Mouse (Mus musculus) intestine, postnatal 0 days (tissue): ENCODE measurements around the gene Wdfy4. TPM values are rescaled to one million over a fixed set of nuclear protein-coding genes. Genes with fewer than 3 reads are reported as not detected.

Source experiments
- ATAC-seq: fragments of 200-750 bp; cut with Nextera tagmentation; 2 replicates; pipeline ENCODE4 v1.8.0; 2017; ENCODE audit warnings: mild to moderate bottlenecking, moderate TSS enrichment, moderate library complexity
- H3K27ac ChIP-seq: fragments of 300-500 bp; sonication (generic); 2 replicates; pipeline ENCODE4 v1.5.1; 2014; ENCODE audit warnings: mild to moderate bottlenecking, low read depth, low read length, moderate library complexity
- H3K27me3 ChIP-seq: fragments of 300-500 bp; sonication (generic); replicated peaks from 2 replicates; pipeline ENCODE4 v1.6.1; 2014; ENCODE audit warnings: low read length, mixed read lengths; ENCODE audit not compliant: control insufficient read depth, insufficient read depth
- H3K36me3 ChIP-seq: fragments of 300-500 bp; sonication (generic); 2 replicates; pipeline ENCODE4 v1.6.1; 2014; ENCODE audit warnings: mild to moderate bottlenecking, moderate library complexity; ENCODE audit not compliant: control insufficient read depth, insufficient read depth
- H3K4me1 ChIP-seq: fragments of 300-500 bp; sonication (generic); replicated peaks from 2 replicates; pipeline ENCODE4 v1.6.1; 2014; ENCODE audit warnings: antibody characterized with exemption, low read length, mixed read lengths; ENCODE audit not compliant: control insufficient read depth, insufficient read depth
- H3K4me2 ChIP-seq: fragments of 300-500 bp; sonication (generic); replicated peaks from 2 replicates; pipeline ENCODE4 v1.6.1; 2014; ENCODE audit warnings: low read depth, mild to moderate bottlenecking, moderate library complexity
- H3K4me3 ChIP-seq: fragments of 300-500 bp; sonication (generic); 2 replicates; pipeline ENCODE4 v1.5.1; 2014; ENCODE audit warnings: low read depth, low read length
- H3K9ac ChIP-seq: fragments of 300-500 bp; sonication (generic); 2 replicates; pipeline ENCODE4 v1.6.1; 2014; ENCODE audit warnings: mild to moderate bottlenecking, low read depth, low read length
- H3K9me3 ChIP-seq: fragments of 300-500 bp; sonication (generic); 2 replicates; pipeline ENCODE4 v1.6.1; 2016; ENCODE audit warnings: mixed run types; ENCODE audit not compliant: control insufficient read depth
- CTCF ChIP-seq: sonication (generic); IDR thresholded peaks from 2 replicates; pipeline ENCODE4 v1.5.1; 2016; ENCODE audit warnings: low read depth, mild to moderate bottlenecking, control low read depth, antibody characterized with exemption, moderate library complexity
- WGBS: fragments of 180-500 bp; shearing (Covaris S2); extraction: QIAGEN DNeasy Blood & Tissue Kit; methylation state at CpG from one replicate; pipeline ENCODE4 v1.1.7; 2014; 5-methylcytosine and 5-hydroxymethylcytosine counted together
- polyA plus RNA-seq: library from polyadenylated mRNA; unstranded; fragments of >200 nt; fragmentation: Nextera tagmentation; extraction: Ambion mirVana; gene quantifications from 2 replicates; pipeline ENCODE4 v1.2.1, GENCODE M21; 2015

The Wdfy4 gene
- polyA plus RNA-seq, 1 experiment from 2014 or later, result 0.17 TPM

GRCm38 (mm10) chr14:33099926-33100325, 85.4 kb downstream of the Wdfy4 start:
- TF ChIP-seq CTCF, result no peak
- ATAC-seq, result no peak

GRCm38 (mm10) chr14:33099111-33099510, 86.2 kb downstream of the Wdfy4 start:
- no peak for TF ChIP-seq CTCF
- Histone ChIP-seq H3K9me3 (no peaks in the 10 kb centered on the region), H3K9ac (no peak overlapping the region), H3K4me2 (no peak overlapping the region), H3K4me3 (no peak overlapping the region), H3K4me1 (no peaks in the 10 kb centered on the region), H3K27ac (no peak overlapping the region), H3K36me3 (no peaks in the 10 kb centered on the region), H3K27me3 (no peaks in the 10 kb centered on the region)
- 59% methylated on average over 7 of the region's 7 CpGs for WGBS
- no peak for ATAC-seq

More at GRCm38 (mm10) chr14:33099926-33100325, 85.4 kb downstream of the Wdfy4 start:
- Histone ChIP-seq H3K9me3 (no peaks in the 10 kb centered on the region), H3K27me3 (no peaks in the 10 kb centered on the region), H3K4me3 (no peak overlapping the region), H3K9ac (no peak overlapping the region), H3K4me2 (no peak overlapping the region), H3K36me3 (no peaks in the 10 kb centered on the region), H3K4me1 (no peaks in the 10 kb centered on the region), H3K27ac (no peak overlapping the region)
- WGBS, result 81% methylated on average over 5 of the region's 5 CpGs

GRCm38 (mm10) chr14:33096462-33096861, 88.8 kb downstream of the Wdfy4 start:
- ATAC-seq, result no peak
- H3K4me3 ChIP-seq, result no peak overlapping the region
- 78% methylated on average over 5 of the region's 5 CpGs for WGBS
- no peaks in the 10 kb centered on the region for H3K27me3 ChIP-seq
- H3K4me1 ChIP-seq, result no peaks in the 10 kb centered on the region
- H3K9me3 ChIP-seq, result no peaks in the 10 kb centered on the region
- H3K27ac ChIP-seq, result no peak overlapping the region
- no peak for TF ChIP-seq CTCF
- no peaks in the 10 kb centered on the region for H3K36me3 ChIP-seq
- no peak overlapping the region for H3K9ac ChIP-seq
- H3K4me2 ChIP-seq, result no peak overlapping the region

- no peaks in the 10 kb centered on the region for H3K9me3 ChIP-seq
- no peak overlapping the region for H3K27ac ChIP-seq
- H3K4me3 ChIP-seq, result no peak overlapping the region
- H3K4me2 ChIP-seq, result no peak overlapping the region
- H3K27me3 ChIP-seq, result no peaks in the 10 kb centered on the region
- H3K36me3 ChIP-seq, result no peaks in the 10 kb centered on the region
- no peak overlapping the region for H3K9ac ChIP-seq
- H3K4me1 ChIP-seq, result no peaks in the 10 kb centered on the region
- TF ChIP-seq CTCF, result no peak
- 76% methylated on average over 8 of the region's 8 CpGs for WGBS
- ATAC-seq, result no peak
These were observed 102.0 kb downstream of the Wdfy4 start for GRCm38 (mm10) chr14:33083326-33083725.

- H3K27me3 ChIP-seq, result no peaks in the 10 kb centered on the region
- no peak overlapping the region for H3K4me3 ChIP-seq
- TF ChIP-seq CTCF, result no peak
- H3K36me3 ChIP-seq, result no peaks in the 10 kb centered on the region
- 61% methylated on average over 1 of the region's 1 CpGs for WGBS
- no peaks in the 10 kb centered on the region for H3K4me1 ChIP-seq
- H3K9ac ChIP-seq, result no peak overlapping the region
- no peak overlapping the region for H3K27ac ChIP-seq
- no peak overlapping the region for H3K4me2 ChIP-seq
- ATAC-seq, result no peak
- no peaks in the 10 kb centered on the region for H3K9me3 ChIP-seq
These were observed 103.0 kb downstream of the Wdfy4 start for GRCm38 (mm10) chr14:33082301-33082700.

- no peaks in the 10 kb centered on the region for H3K9me3 ChIP-seq
- H3K9ac ChIP-seq, result no peak overlapping the region
- no peak for TF ChIP-seq CTCF
- no peak overlapping the region for H3K4me3 ChIP-seq
- H3K36me3 ChIP-seq, result no peaks in the 10 kb centered on the region
- no peaks in the 10 kb centered on the region for H3K27me3 ChIP-seq
- no peak overlapping the region for H3K27ac ChIP-seq
- 77% methylated on average over 6 of the region's 6 CpGs for WGBS
- no peak for ATAC-seq
- H3K4me2 ChIP-seq, result no peak overlapping the region
- no peaks in the 10 kb centered on the region for H3K4me1 ChIP-seq
These were observed 103.9 kb downstream of the Wdfy4 start for GRCm38 (mm10) chr14:33081370-33081860.

- H3K4me3 ChIP-seq, result no peak overlapping the region
- no peaks in the 10 kb centered on the region for H3K36me3 ChIP-seq
- WGBS, result 85% methylated on average over 6 of the region's 6 CpGs
- no peak overlapping the region for H3K9ac ChIP-seq
- H3K4me1 ChIP-seq, result no peaks in the 10 kb centered on the region
- H3K27me3 ChIP-seq, result no peaks in the 10 kb centered on the region
- no peaks in the 10 kb centered on the region for H3K9me3 ChIP-seq
- ATAC-seq, result no peak
- H3K27ac ChIP-seq, result no peak overlapping the region
- no peak for TF ChIP-seq CTCF
- no peak overlapping the region for H3K4me2 ChIP-seq
These were observed 106.7 kb downstream of the Wdfy4 start for GRCm38 (mm10) chr14:33078596-33078995.
